Comparison of ENCODE assay signal across 9 mouse cellular contexts in genomic region chr4:59329461-59330304, GRCm38 (mm10).
DNase-seq lines count a peak whose midpoint lies in the region; TF ChIP-seq lines count a peak whose summit lies in the region.
"Had no signal": no experiment of that assay in that cellular context is flagged by ENCODE, and none has a peak within 500 bp of the region (broad histone marks: within the 10 kb centered on the region; RNA-seq: fewer than 3 reads in every experiment).

No protein-coding gene starts in this region.

- TF ChIP-seq CTCF in lung, adult 2 months (IDR thresholded peaks at IDR 0.05; ENCODE audit: insufficient read depth, low read length) = no peak

- H3K4me3 ChIP-seq in lung, adult 2 months (replicated peaks; ENCODE audit: extremely low read depth, low read depth, low read length) = no peak overlapping the region
- H3K4me3 ChIP-seq: stomach, embryonic 15.5 days had no signal

- TF ChIP-seq POLR2A in lung, adult 2 months (IDR thresholded peaks at IDR 0.05; ENCODE audit: borderline replicate concordance, extremely low read depth, low read depth, low read length) = no peak

- 74% methylated on average over 19 of the region's 19 CpGs for whole genome bisulfite sequencing in lung, adult 2 months

- peak; percentile 37 to 38 for DNase-seq in lung, adult 18-20 months
- DNase-seq in lung, adult 2 months = no peak
- peak; percentile 61 for DNase-seq in Muller cell, postnatal 12 days (ENCODE audit: inconsistent ontology term)
- DNase-seq in adrenal gland, postnatal 25 days = peak; percentile 27
- peak; percentile 55 for DNase-seq in heart, postnatal 4 days
- DNase-seq in ovary, postnatal 10 days (ENCODE audit: low spot score) = no peak
- DNase-seq in kidney, postnatal 14 days = no peak
- DNase-seq: kidney, adult 18-20 months had no signal

- peaks cover 14% of the 10 kb centered on the region for H3K4me1 ChIP-seq in lung, adult 2 months (ENCODE audit: control insufficient read depth, insufficient read depth, low read length)

Comparison
In these comparisons a context has a peak if more than half of its experiments do, and no peak if none do; other contexts are left out.
1. DNase-seq: peak in lung, adult 18-20 months (2 of 2), Muller cell, postnatal 12 days (single experiment), adrenal gland, postnatal 25 days (single experiment) and heart, postnatal 4 days (single experiment); none in lung, adult 2 months (single experiment), ovary, postnatal 10 days (single experiment) and kidney, postnatal 14 days (single experiment).